Mouse (Mus musculus): ENCODE measurements at regions not wholly inside any gene's neighbourhood (a gene's known extent, or its start where the extent isn't known, plus 50 kb on each side); places are given as distances from the start of the nearest gene placed in this dataset.

GRCm38 (mm10) chr17:14764796-14765195, 70.8 kb upstream of the Thbs2 start:
- no peak overlapping the region for H3K4me3 ChIP-seq (replicated peaks; ENCODE audit: low read length)
- ATAC-seq = no peak
- no peaks in the 10 kb centered on the region for H3K36me3 ChIP-seq (ENCODE audit: control insufficient read depth, insufficient read depth)
- no peaks in the 10 kb centered on the region for H3K4me1 ChIP-seq (replicated peaks; ENCODE audit: control insufficient read depth, insufficient read depth, low read length)
- H3K27ac ChIP-seq (ENCODE audit: low read length) = no peak overlapping the region
- H3K4me2 ChIP-seq (ENCODE audit: low read length) = no peak overlapping the region
- no peaks in the 10 kb centered on the region for H3K9me3 ChIP-seq (ENCODE audit: control insufficient read depth, low read length)
- H3K9ac ChIP-seq (replicated peaks; ENCODE audit: low read depth, low read length) = no peak overlapping the region
- no peaks in the 10 kb centered on the region for H3K27me3 ChIP-seq (replicated peaks; ENCODE audit: control insufficient read depth, insufficient read depth, low read length)
- WGBS = 74% methylated on average over 4 of the region's 4 CpGs

- H3K36me3 ChIP-seq (ENCODE audit: control insufficient read depth, insufficient read depth) = no peaks in the 10 kb centered on the region
- no peak for ATAC-seq
- no peak overlapping the region for H3K4me2 ChIP-seq (ENCODE audit: low read length)
- H3K4me3 ChIP-seq (replicated peaks; ENCODE audit: low read length) = no peak overlapping the region
- no peak overlapping the region for H3K27ac ChIP-seq (ENCODE audit: low read length)
- H3K27me3 ChIP-seq (replicated peaks; ENCODE audit: control insufficient read depth, insufficient read depth, low read length) = no peaks in the 10 kb centered on the region
- no peak overlapping the region for H3K9ac ChIP-seq (replicated peaks; ENCODE audit: low read depth, low read length)
- H3K4me1 ChIP-seq (replicated peaks; ENCODE audit: control insufficient read depth, insufficient read depth, low read length) = no peaks in the 10 kb centered on the region
- H3K9me3 ChIP-seq (ENCODE audit: control insufficient read depth, low read length) = no peaks in the 10 kb centered on the region
- WGBS = 96% methylated on average over 5 of the region's 5 CpGs
Measured at GRCm38 (mm10) chr17:14753095-14753494, 59.1 kb upstream of the Thbs2 start.

DNA sequence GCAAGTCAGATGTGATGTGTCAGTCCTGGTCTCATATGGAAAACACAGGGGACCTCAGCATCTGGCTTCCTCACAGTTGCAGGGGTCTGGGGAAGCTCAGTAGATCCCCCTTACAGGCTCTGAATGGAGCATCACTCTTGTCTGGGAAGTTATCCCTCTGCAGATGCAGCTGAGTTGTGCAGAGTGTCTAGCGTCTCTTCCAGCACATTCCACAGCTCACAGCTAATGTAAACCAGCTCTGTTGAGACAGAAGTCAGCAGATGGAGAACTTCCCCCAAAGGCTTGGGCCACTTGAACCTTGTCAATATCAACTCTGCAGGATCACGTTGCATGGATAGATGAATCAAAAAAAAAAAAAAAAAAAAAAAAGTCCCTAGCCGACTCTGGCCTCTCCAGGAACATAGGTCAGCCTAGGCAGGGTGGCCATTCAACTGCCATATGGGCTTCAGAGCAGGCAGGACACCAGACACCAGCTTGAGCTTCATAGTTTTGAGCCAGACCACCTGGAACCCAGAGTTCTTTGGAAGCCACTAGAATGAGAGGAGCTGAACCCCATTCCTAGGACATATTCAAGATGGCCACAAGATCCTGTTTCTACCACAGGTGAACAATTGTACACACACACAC, 56.6 kb upstream of the Thbs2 start:
- ATAC-seq = no peak
- H3K9ac ChIP-seq (replicated peaks; ENCODE audit: low read depth, low read length) = no peak overlapping the region
- no peak overlapping the region for H3K4me2 ChIP-seq (ENCODE audit: low read length)
- H3K9me3 ChIP-seq (ENCODE audit: control insufficient read depth, low read length) = no peaks in the 10 kb centered on the region
- WGBS = 76% methylated on average over 3 of the region's 3 CpGs
- no peaks in the 10 kb centered on the region for H3K27me3 ChIP-seq (replicated peaks; ENCODE audit: control insufficient read depth, insufficient read depth, low read length)
- H3K4me3 ChIP-seq (replicated peaks; ENCODE audit: low read length) = no peak overlapping the region
- no peaks in the 10 kb centered on the region for H3K4me1 ChIP-seq (replicated peaks; ENCODE audit: control insufficient read depth, insufficient read depth, low read length)
- H3K27ac ChIP-seq (ENCODE audit: low read length) = no peak overlapping the region
- H3K36me3 ChIP-seq (ENCODE audit: control insufficient read depth, insufficient read depth) = no peaks in the 10 kb centered on the region

DNA sequence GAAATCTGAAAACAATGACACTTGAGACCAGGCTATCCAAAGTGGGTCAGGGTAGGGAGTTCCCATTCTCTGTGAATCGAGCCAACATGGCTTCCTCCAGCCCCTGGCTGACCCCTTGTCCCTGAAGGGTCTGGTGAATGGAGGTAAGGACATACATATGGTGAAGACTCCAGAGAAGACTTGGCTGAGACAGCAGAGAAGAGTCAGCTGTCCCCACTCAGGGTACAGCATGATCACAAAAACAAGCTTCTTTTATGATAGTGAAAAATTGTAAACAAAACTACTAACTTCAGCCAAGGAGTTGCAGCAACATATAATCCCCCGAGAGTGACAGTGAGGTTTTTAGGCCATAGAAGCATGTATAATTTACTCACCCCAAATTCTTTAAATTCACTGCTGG, 55.2 kb upstream of the Thbs2 start:
- H3K27me3 ChIP-seq (replicated peaks; ENCODE audit: control insufficient read depth, insufficient read depth, low read length) = no peaks in the 10 kb centered on the region
- 80% methylated on average over 2 of the region's 2 CpGs for WGBS
- ATAC-seq = no peak
- no peaks in the 10 kb centered on the region for H3K36me3 ChIP-seq (ENCODE audit: control insufficient read depth, insufficient read depth)
- no peak overlapping the region for H3K9ac ChIP-seq (replicated peaks; ENCODE audit: low read depth, low read length)
- H3K4me1 ChIP-seq (replicated peaks; ENCODE audit: control insufficient read depth, insufficient read depth, low read length) = no peaks in the 10 kb centered on the region
- no peak overlapping the region for H3K4me3 ChIP-seq (replicated peaks; ENCODE audit: low read length)
- no peak overlapping the region for H3K27ac ChIP-seq (ENCODE audit: low read length)
- no peaks in the 10 kb centered on the region for H3K9me3 ChIP-seq (ENCODE audit: control insufficient read depth, low read length)
- no peak overlapping the region for H3K4me2 ChIP-seq (ENCODE audit: low read length)

DNA sequence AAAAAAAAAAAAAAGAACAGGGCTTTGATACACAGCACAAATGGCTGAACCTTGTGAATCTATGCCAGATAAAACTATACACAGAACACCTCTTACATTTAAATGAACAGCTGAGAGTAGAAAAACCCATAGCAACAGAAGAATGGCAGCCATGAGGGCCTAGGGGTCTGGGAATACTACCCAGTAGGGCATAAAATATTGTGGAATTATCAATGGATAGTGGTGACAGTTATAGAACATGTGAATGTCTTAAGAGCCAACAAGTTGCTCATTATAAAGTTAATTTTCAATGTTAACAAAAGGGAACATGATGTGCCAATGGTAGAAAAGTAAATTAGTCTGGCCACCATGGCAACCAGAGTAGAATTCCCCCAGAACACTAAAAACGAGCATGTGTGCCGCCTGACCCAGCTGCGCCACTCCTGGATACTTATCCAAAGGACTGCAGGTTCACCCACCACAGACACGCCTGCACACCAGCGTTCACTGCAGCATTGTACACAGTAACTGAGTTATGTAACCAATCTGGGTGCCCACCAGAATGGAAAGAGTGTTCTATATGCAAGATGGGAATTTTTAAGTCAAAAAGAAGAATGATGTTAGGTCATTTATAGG, 53.3 kb upstream of the Thbs2 start:
- H3K36me3 ChIP-seq (ENCODE audit: control insufficient read depth, insufficient read depth) = no peaks in the 10 kb centered on the region
- no peak overlapping the region for H3K4me3 ChIP-seq (replicated peaks; ENCODE audit: low read length)
- ATAC-seq = peak; percentile 43; the same call in 1 of the 2 replicates
- no peak overlapping the region for H3K4me2 ChIP-seq (ENCODE audit: low read length)
- H3K27ac ChIP-seq (ENCODE audit: low read length) = no peak overlapping the region
- H3K9ac ChIP-seq (replicated peaks; ENCODE audit: low read depth, low read length) = no peak overlapping the region
- H3K4me1 ChIP-seq (replicated peaks; ENCODE audit: control insufficient read depth, insufficient read depth, low read length) = no peaks in the 10 kb centered on the region
- H3K27me3 ChIP-seq (replicated peaks; ENCODE audit: control insufficient read depth, insufficient read depth, low read length) = no peaks in the 10 kb centered on the region
- H3K9me3 ChIP-seq (ENCODE audit: control insufficient read depth, low read length) = no peaks in the 10 kb centered on the region
- 26% methylated on average over 5 of the region's 5 CpGs for WGBS

- H3K27ac ChIP-seq (ENCODE audit: low read length) = no peak overlapping the region
- WGBS = 82% methylated on average over 3 of the region's 3 CpGs
- no peak overlapping the region for H3K9ac ChIP-seq (replicated peaks; ENCODE audit: low read depth, low read length)
Measured at GRCm38 (mm10) chr17:14745512-14745911, 51.5 kb upstream of the Thbs2 start.

DNA sequence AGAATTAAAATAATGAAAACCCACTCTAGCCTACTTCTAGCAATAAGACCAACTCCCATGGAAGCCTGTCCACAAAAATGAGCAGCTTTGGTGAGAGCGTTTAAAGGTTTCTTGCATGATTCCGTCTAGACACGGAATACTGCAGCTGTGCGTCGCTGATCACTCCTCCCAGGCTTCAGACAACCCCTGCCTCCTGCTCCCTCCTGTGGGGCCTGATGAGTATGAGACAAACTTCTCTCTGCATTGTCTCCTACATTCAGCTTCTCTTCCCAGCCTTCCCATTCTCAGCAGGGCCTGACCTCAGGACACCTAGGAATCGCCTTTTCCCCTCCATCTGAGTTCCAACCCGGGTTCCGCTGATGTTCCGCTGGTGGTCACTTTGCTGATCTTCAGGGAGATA, 50.0 kb upstream of the Thbs2 start:
- Histone ChIP-seq H3K36me3 (ENCODE audit: control insufficient read depth, insufficient read depth) (no peaks in the 10 kb centered on the region), H3K4me1 (replicated peaks; ENCODE audit: control insufficient read depth, insufficient read depth, low read length) (no peaks in the 10 kb centered on the region), H3K27me3 (replicated peaks; ENCODE audit: control insufficient read depth, insufficient read depth, low read length) (no peaks in the 10 kb centered on the region), H3K4me3 (replicated peaks; ENCODE audit: low read length) (no peak overlapping the region), H3K4me2 (ENCODE audit: low read length) (no peak overlapping the region), H3K9ac (replicated peaks; ENCODE audit: low read depth, low read length) (no peak overlapping the region), H3K27ac (ENCODE audit: low read length) (no peak overlapping the region), H3K9me3 (ENCODE audit: control insufficient read depth, low read length) (no peaks in the 10 kb centered on the region)
- no peak for ATAC-seq
- 90% methylated on average over 9 of the region's 9 CpGs for WGBS

More at GRCm38 (mm10) chr17:14745512-14745911, 51.5 kb upstream of the Thbs2 start:
- no peaks in the 10 kb centered on the region for H3K9me3 ChIP-seq (ENCODE audit: control insufficient read depth, low read length)
- ATAC-seq = no peak
- H3K36me3 ChIP-seq (ENCODE audit: control insufficient read depth, insufficient read depth) = no peaks in the 10 kb centered on the region
- H3K4me2 ChIP-seq (ENCODE audit: low read length) = no peak overlapping the region
- H3K27me3 ChIP-seq (replicated peaks; ENCODE audit: control insufficient read depth, insufficient read depth, low read length) = no peaks in the 10 kb centered on the region
- no peaks in the 10 kb centered on the region for H3K4me1 ChIP-seq (replicated peaks; ENCODE audit: control insufficient read depth, insufficient read depth, low read length)
- H3K4me3 ChIP-seq (replicated peaks; ENCODE audit: low read length) = no peak overlapping the region
